Mouse (Mus musculus) ES-E14 (cell line): ENCODE results near the gene Shb. TPM values are rescaled to one million over a fixed set of nuclear protein-coding genes. Genes with fewer than 3 reads are reported as not detected.

ENCODE experiments used
- DNase-seq: peaks from one replicate; pipeline ENCODE4 v3.0.0-alpha.2; 2013; ENCODE audit warnings: low read depth, low spot score
- H3K27ac ChIP-seq: 2 replicates; pipeline ENCODE4 v1.5.1; 2012; ENCODE audit warnings: low read depth, mild to moderate bottlenecking, low read length, moderate library complexity, mixed read lengths; ENCODE audit not compliant: poor library complexity, insufficient read depth, severe bottlenecking
- H3K36me3 ChIP-seq: 2 replicates; pipeline ENCODE4 v1.6.1; 2012; ENCODE audit warnings: mild to moderate bottlenecking, low read length, moderate library complexity, mixed read lengths; ENCODE audit not compliant: control insufficient read depth, poor library complexity, insufficient read depth, severe bottlenecking
- H3K4me1 ChIP-seq, 2 experiments: fragments of 150-350 bp in 1 of 2; sonication (generic) in 1 of 2; 2 replicates each; pipeline ENCODE4 v1.6.1; 2012; ENCODE audit warnings: low read length in 2 of 2, mild to moderate bottlenecking in 1 of 2, mixed read lengths in 1 of 2; ENCODE audit not compliant: control insufficient read depth in 2 of 2, insufficient read depth in 2 of 2, poor library complexity in 1 of 2
- H3K4me3 ChIP-seq, 2 experiments: fragments of 150-350 bp in 1 of 2; sonication (generic) in 1 of 2; 2 replicates each; pipeline ENCODE4 v1.5.1; 2012; ENCODE audit warnings: low read length in 2 of 2, low read depth in 1 of 2, mild to moderate bottlenecking in 1 of 2, mixed read lengths in 1 of 2; ENCODE audit not compliant: insufficient read depth in 1 of 2, poor library complexity in 1 of 2, severe bottlenecking in 1 of 2
- H3K9ac ChIP-seq: 2 replicates; pipeline ENCODE4 v1.6.1; 2012; ENCODE audit warnings: low read depth, mild to moderate bottlenecking, low read length, mixed read lengths; ENCODE audit not compliant: poor library complexity, insufficient read depth, severe bottlenecking
- H3K9me3 ChIP-seq: fragments of 150-350 bp; sonication (generic); 2 replicates; pipeline ENCODE4 v1.6.1; 2012; ENCODE audit warnings: low read depth, mild to moderate bottlenecking, low read length; ENCODE audit not compliant: control insufficient read depth, insufficient read depth
- CHD2 ChIP-seq: IDR thresholded peaks from 2 replicates; pipeline ENCODE4 v1.6.1; 2014; ENCODE audit warnings: mild to moderate bottlenecking, low read depth, low read length, inconsistent platforms
- HCFC1 ChIP-seq: IDR thresholded peaks from 2 replicates; pipeline ENCODE4 v1.6.1; 2012; ENCODE audit warnings: low read length, inconsistent platforms, borderline replicate concordance; ENCODE audit not compliant: insufficient read depth
- MAFK ChIP-seq: IDR thresholded peaks from 2 replicates; pipeline ENCODE4 v1.6.1; 2014; ENCODE audit warnings: mild to moderate bottlenecking, low read depth, low read length, inconsistent platforms; ENCODE audit not compliant: insufficient read depth
- ZC3H11A ChIP-seq: IDR thresholded peaks from 2 replicates; pipeline ENCODE4 v1.6.1; 2012; ENCODE audit warnings: low read depth, mild to moderate bottlenecking, inconsistent platforms, low read length, borderline replicate concordance
- ZNF384 ChIP-seq: IDR thresholded peaks from 2 replicates; pipeline ENCODE4 v1.6.1; 2012; ENCODE audit warnings: low read depth, low read length, inconsistent platforms
- in situ Hi-C, 2 experiments: fragments of 600-800 bp; cut with MboI; formaldehyde crosslinking; loops; one replicate each; pipeline ENCODE4 v1.15.1; 2025; ENCODE audit warnings: low sequenced_read_pairs in 2 of 2, inconsistent platforms in 1 of 2; ENCODE audit not compliant: unreplicated experiment in 2 of 2
- total RNA-seq: library from RNA; depleted of rRNA; stranded (reverse); fragments of 300-350 nt; gene quantifications from 2 replicates; pipeline ENCODE4 v1.2.3, GENCODE M21; 2012

Gene Shb
- total RNA-seq, 1 experiment = 15.9 TPM

DNA sequence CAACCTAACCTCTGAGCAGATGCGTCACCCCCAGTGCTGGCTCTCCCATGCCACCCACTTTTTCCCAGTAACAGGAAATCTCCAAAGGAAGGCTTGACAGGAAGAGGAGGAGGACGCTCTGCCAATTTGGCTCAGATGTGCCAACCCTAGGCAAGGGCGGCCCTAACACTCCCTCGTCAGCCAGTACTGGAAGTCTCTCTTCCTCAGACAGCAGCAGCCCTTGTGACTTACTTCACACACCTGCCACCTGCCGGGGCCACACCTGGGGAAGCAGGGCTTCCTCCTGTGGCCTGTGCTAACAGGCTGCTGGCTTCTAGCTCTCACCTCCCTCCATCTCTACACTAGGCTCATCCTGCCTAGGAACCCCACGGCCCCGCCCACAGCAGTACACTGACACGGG, 31.9 kb downstream of the Shb start:
- Histone ChIP-seq H3K27ac (peak overlapping the region; percentile 26; the same call in 1 of the 2 replicates), H3K9me3 (no peaks in the 10 kb centered on the region), H3K4me3 (no peak overlapping the region), H3K4me1 (peaks cover 13 to 51% of the 10 kb centered on the region in 2 experiments), H3K36me3 (no peaks in the 10 kb centered on the region), H3K9ac (no peak overlapping the region)
- no peak for TF ChIP-seq HCFC1
- no peak for TF ChIP-seq CHD2
- TF ChIP-seq ZC3H11A = no peak
- TF ChIP-seq ZNF384 = no peak
- DNase-seq = no peak
- in situ Hi-C loops = no loop called here

GRCm38 (mm10) chr4:45499556-45499955, 32.7 kb downstream of the Shb start:
- Histone ChIP-seq H3K9me3 (no peaks in the 10 kb centered on the region), H3K4me1 (peaks cover 13 to 51% of the 10 kb centered on the region in 2 experiments), H3K27ac (peak overlapping the region; percentile 82), H3K4me3 (peak overlapping the region in 1 of 2 experiments; percentile 30; a peak in 1 of 4 replicates), H3K9ac (peak overlapping the region; percentile 32; the same call in 1 of the 2 replicates), H3K36me3 (no peaks in the 10 kb centered on the region)
- in situ Hi-C loops = no loop called here
- DNase-seq = no peak
- no peak for TF ChIP-seq HCFC1
- TF ChIP-seq ZNF384 = no peak
- no peak for TF ChIP-seq ZC3H11A
- no peak for TF ChIP-seq MAFK
- TF ChIP-seq CHD2 = no peak

GRCm38 (mm10) chr4:45499081-45499480, 33.2 kb downstream of the Shb start:
- Histone ChIP-seq H3K4me3 (peak overlapping the region in 1 of 2 experiments; percentile 30; a peak in 1 of 4 replicates), H3K4me1 (peaks cover 13 to 54% of the 10 kb centered on the region in 2 experiments), H3K27ac (no peak overlapping the region), H3K36me3 (no peaks in the 10 kb centered on the region), H3K9ac (no peak overlapping the region), H3K9me3 (no peaks in the 10 kb centered on the region)
- TF ChIP-seq ZNF384 = no peak
- no peak for TF ChIP-seq HCFC1
- TF ChIP-seq CHD2 = no peak
- in situ Hi-C loops = no loop called here
- DNase-seq = peak; percentile 61

DNA sequence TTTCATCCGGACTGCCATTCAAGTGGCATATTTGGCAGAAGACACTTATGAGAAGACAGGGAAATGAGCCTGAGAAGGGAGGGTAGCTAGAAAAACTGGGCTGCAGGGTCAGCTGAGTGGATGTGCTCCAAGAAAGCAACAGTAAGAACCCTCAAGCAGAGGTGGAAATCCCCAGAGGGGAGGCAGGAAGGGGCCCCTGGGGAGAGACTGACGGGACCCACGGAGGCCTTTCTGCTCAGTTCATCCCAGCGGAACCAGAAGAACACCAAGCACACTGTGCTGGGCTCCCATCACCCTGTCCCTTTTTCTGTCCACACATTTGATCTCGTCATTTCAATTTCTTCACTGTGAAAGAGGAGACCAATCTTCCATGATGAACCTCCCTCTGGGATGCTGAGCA, 33.9 kb downstream of the Shb start:
- DNase-seq = no peak
- no peak overlapping the region for H3K4me3 ChIP-seq
- no peaks in the 10 kb centered on the region for H3K36me3 ChIP-seq
- no peak for TF ChIP-seq ZC3H11A
- TF ChIP-seq MAFK = no peak
- TF ChIP-seq HCFC1 = no peak
- TF ChIP-seq ZNF384 = no peak
- TF ChIP-seq CHD2 = no peak
- no peak overlapping the region for H3K27ac ChIP-seq
- peaks cover 17 to 62% of the 10 kb centered on the region in 2 experiments for H3K4me1 ChIP-seq
- no peak overlapping the region for H3K9ac ChIP-seq
- in situ Hi-C loops = no loop called here
- no peaks in the 10 kb centered on the region for H3K9me3 ChIP-seq

DNA sequence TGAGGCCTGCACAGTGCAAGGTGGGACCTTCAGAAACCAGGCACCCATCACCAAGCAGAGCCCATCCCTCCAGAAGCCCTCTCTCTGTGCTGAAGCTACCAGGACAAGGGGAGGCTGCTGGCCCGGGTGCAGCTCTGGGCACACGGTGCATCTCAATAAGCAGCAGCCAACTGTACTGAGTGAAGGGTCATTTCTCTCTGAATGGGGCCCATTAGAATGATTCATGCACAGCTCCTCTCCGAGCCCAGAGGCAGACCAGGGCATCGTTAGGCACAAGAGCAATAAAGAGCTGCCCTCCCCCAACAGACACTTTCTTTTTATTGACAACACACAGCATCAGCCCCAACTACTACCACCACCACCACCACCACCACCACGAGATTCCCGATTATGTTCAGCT, 35.0 kb downstream of the Shb start:
- Histone ChIP-seq H3K36me3 (no peaks in the 10 kb centered on the region), H3K27ac (no peak overlapping the region), H3K4me3 (no peak overlapping the region), H3K9me3 (no peaks in the 10 kb centered on the region), H3K9ac (no peak overlapping the region), H3K4me1 (peaks cover 19 to 72% of the 10 kb centered on the region in 2 experiments)
- TF ChIP-seq ZC3H11A (no peak), ZNF384 (no peak), CHD2 (no peak), MAFK (no peak), HCFC1 (no peak)
- no peak for DNase-seq
- in situ Hi-C loops = no loop called here
